Mouse (Mus musculus) liver, embryonic 12.5 days (tissue): ENCODE data around the gene Inpp5f. TPM values are rescaled to one million over a fixed set of nuclear protein-coding genes. Genes with fewer than 3 reads are reported as not detected.
"Not testable (repeated sequence)": the region's sequence is repeated elsewhere in the genome, so short reads cannot be mapped to it uniquely, and the experiment has no call there.

Experiments used
- ATAC-seq: fragments of 200-750 bp; cut with Nextera tagmentation; 2 replicates; pipeline ENCODE4 v1.8.0; 2017; ENCODE audit warnings: moderate number of reproducible peaks, mild to moderate bottlenecking, moderate library complexity
- H3K27ac ChIP-seq: fragments of 300-500 bp; sonication (generic); 2 replicates; pipeline ENCODE4 v1.5.1; 2016; ENCODE audit warnings: mild to moderate bottlenecking
- H3K27me3 ChIP-seq: fragments of 300-500 bp; sonication (generic); replicated peaks from 2 replicates; pipeline ENCODE4 v1.6.1; 2016; ENCODE audit warnings: mild to moderate bottlenecking, moderate library complexity
- H3K36me3 ChIP-seq: fragments of 300-500 bp; sonication (generic); 2 replicates; pipeline ENCODE4 v1.6.1; 2016; ENCODE audit warnings: mild to moderate bottlenecking, moderate library complexity
- H3K4me1 ChIP-seq: fragments of 300-500 bp; sonication (generic); 2 replicates; pipeline ENCODE4 v1.6.1; 2016
- H3K4me2 ChIP-seq: fragments of 300-500 bp; sonication (generic); 2 replicates; pipeline ENCODE4 v1.6.1; 2016; ENCODE audit warnings: mild to moderate bottlenecking, moderate library complexity
- H3K4me3 ChIP-seq: fragments of 300-500 bp; sonication (generic); 2 replicates; pipeline ENCODE4 v1.5.1; 2016; ENCODE audit warnings: mild to moderate bottlenecking, moderate library complexity
- H3K9ac ChIP-seq: fragments of 300-500 bp; sonication (generic); 2 replicates; pipeline ENCODE4 v1.6.1; 2016; ENCODE audit warnings: mild to moderate bottlenecking, moderate library complexity
- H3K9me3 ChIP-seq: fragments of 300-500 bp; sonication (generic); replicated peaks from 2 replicates; pipeline ENCODE4 v1.6.1; 2016; ENCODE audit warnings: mild to moderate bottlenecking, moderate library complexity
- WGBS: fragments of 180-500 bp; shearing (Covaris S2); methylation state at CpG from one replicate; pipeline ENCODE4 v1.1.7; 2016; ENCODE audit not compliant: insufficient replicate concordance; 5-methylcytosine and 5-hydroxymethylcytosine counted together
- polyA plus RNA-seq: library from polyadenylated mRNA; unstranded; fragments of >200 nt; fragmentation: Nextera tagmentation; extraction: Ambion mirVana; gene quantifications from 2 replicates; pipeline ENCODE4 v1.2.1, GENCODE M21; 2016

The Inpp5f gene
- polyA plus RNA-seq = 9.3 and 10.2 TPM in 2 replicates

GRCm38 (mm10) chr7:128610897-128611798 is at the start of gene Inpp5f:
Inpp5f (plus strand) TSS chr7:128611328.
- peak within 1 kb of the TSS; percentile 75 for H3K4me3 ChIP-seq
- H3K36me3 ChIP-seq = no peaks in the 10 kb centered on the region
- peak within 1 kb of the TSS; percentile 78 for H3K9ac ChIP-seq
- no peaks in the 10 kb centered on the region for H3K27me3 ChIP-seq
- H3K9me3 ChIP-seq = no peaks in the 10 kb centered on the region
- H3K4me2 ChIP-seq = peak within 1 kb of the TSS; percentile 93
- peaks cover 28% of the 10 kb centered on the region for H3K4me1 ChIP-seq
- 2% methylated on average over 67 of the region's 68 CpGs for WGBS
- ATAC-seq = peak; percentile 96
- H3K27ac ChIP-seq = peak within 1 kb of the TSS; percentile 80

GRCm38 (mm10) chr7:128563373-128563772 is 47.8 kb upstream of the Inpp5f start:
- Histone ChIP-seq H3K9me3 (no peaks in the 10 kb centered on the region), H3K27me3 (no peaks in the 10 kb centered on the region), H3K27ac (no peak overlapping the region), H3K9ac (no peak overlapping the region), H3K36me3 (no peaks in the 10 kb centered on the region), H3K4me3 (no peak overlapping the region), H3K4me2 (no peak overlapping the region), H3K4me1 (no peaks in the 10 kb centered on the region)
- no peak for ATAC-seq
- 29% methylated on average over 4 of the region's 4 CpGs for WGBS

- H3K27ac ChIP-seq = no peak overlapping the region
- no peaks in the 10 kb centered on the region for H3K36me3 ChIP-seq
- no peak overlapping the region for H3K9ac ChIP-seq
- H3K4me3 ChIP-seq = no peak overlapping the region
- no peak for ATAC-seq
- H3K4me2 ChIP-seq = no peak overlapping the region
- H3K4me1 ChIP-seq = peaks cover 8% of the 10 kb centered on the region; the same call in 1 of the 2 replicates
- no peaks in the 10 kb centered on the region for H3K9me3 ChIP-seq
- 59% methylated on average over 7 of the region's 7 CpGs for WGBS
- no peaks in the 10 kb centered on the region for H3K27me3 ChIP-seq
Observed at GRCm38 (mm10) chr7:128566311-128566710, 44.8 kb upstream of the Inpp5f start.

GRCm38 (mm10) chr7:128567561-128568244 is 43.4 kb upstream of the Inpp5f start:
- no peaks in the 10 kb centered on the region for H3K27me3 ChIP-seq
- no peak overlapping the region for H3K9ac ChIP-seq
- no peak for ATAC-seq
- H3K4me1 ChIP-seq = peaks cover 8% of the 10 kb centered on the region; the same call in 1 of the 2 replicates
- 78% methylated on average over 8 of the region's 8 CpGs for WGBS
- H3K9me3 ChIP-seq = no peaks in the 10 kb centered on the region
- H3K4me2 ChIP-seq = no peak overlapping the region
- H3K27ac ChIP-seq = no peak overlapping the region
- no peak overlapping the region for H3K4me3 ChIP-seq
- H3K36me3 ChIP-seq = no peaks in the 10 kb centered on the region

- not testable (repeated sequence) for H3K4me1 ChIP-seq, H3K9me3 ChIP-seq, H3K9ac ChIP-seq, H3K4me2 ChIP-seq, H3K36me3 ChIP-seq, H3K27me3 ChIP-seq, H3K27ac ChIP-seq, H3K4me3 ChIP-seq
- 74% methylated on average over 2 of the region's 2 CpGs for WGBS
- ATAC-seq = peak; percentile 47; the same call in 1 of the 2 replicates
Observed at GRCm38 (mm10) chr7:128569429-128569828, 41.7 kb upstream of the Inpp5f start.

GRCm38 (mm10) chr7:128569987-128570656 is 41.0 kb upstream of the Inpp5f start:
- 57% methylated on average over 8 of the region's 8 CpGs for WGBS
- H3K36me3 ChIP-seq = no peaks in the 10 kb centered on the region
- H3K9me3 ChIP-seq = no peaks in the 10 kb centered on the region
- no peak overlapping the region for H3K27ac ChIP-seq
- 0 out of 2 replicates have a peak, but pooled peaks cover 5% of the 10 kb centered on the region for H3K27me3 ChIP-seq
- no peak for ATAC-seq
- H3K4me2 ChIP-seq = no peak overlapping the region
- H3K4me1 ChIP-seq = peaks cover 8% of the 10 kb centered on the region; the same call in 1 of the 2 replicates
- H3K9ac ChIP-seq = no peak overlapping the region
- no peak overlapping the region for H3K4me3 ChIP-seq

GRCm38 (mm10) chr7:128570657-128571056 is 40.5 kb upstream of the Inpp5f start:
- not testable (repeated sequence) for H3K4me3 ChIP-seq, H3K9ac ChIP-seq, H3K9me3 ChIP-seq, H3K4me1 ChIP-seq, H3K4me2 ChIP-seq, H3K27me3 ChIP-seq, H3K27ac ChIP-seq, H3K36me3 ChIP-seq, ATAC-seq
- WGBS = 77% methylated on average over 7 of the region's 7 CpGs

GRCm38 (mm10) chr7:128572030-128572429 is 39.1 kb upstream of the Inpp5f start:
- whole genome bisulfite sequencing = 82% methylated on average over 4 of the region's 4 CpGs
- Histone ChIP-seq H3K9me3 (no peaks in the 10 kb centered on the region), H3K4me2 (no peak overlapping the region), H3K4me3 (no peak overlapping the region), H3K27ac (no peak overlapping the region), H3K4me1 (peaks cover 8% of the 10 kb centered on the region; the same call in 1 of the 2 replicates), H3K27me3 (0 out of 2 replicates have a peak, but pooled peaks cover 5% of the 10 kb centered on the region), H3K36me3 (no peaks in the 10 kb centered on the region), H3K9ac (no peak overlapping the region)
- no peak for ATAC-seq

- Histone ChIP-seq H3K36me3 (no peaks in the 10 kb centered on the region), H3K4me2 (no peak overlapping the region), H3K4me3 (no peak overlapping the region), H3K27ac (no peak overlapping the region), H3K4me1 (peaks cover 17% of the 10 kb centered on the region), H3K9ac (no peak overlapping the region), H3K9me3 (no peaks in the 10 kb centered on the region), H3K27me3 (0 out of 2 replicates have a peak, but pooled peaks cover 5% of the 10 kb centered on the region)
- 75% methylated on average over 5 of the region's 5 CpGs for WGBS
- no peak for ATAC-seq
Observed at GRCm38 (mm10) chr7:128575211-128575610, 35.9 kb upstream of the Inpp5f start.

GRCm38 (mm10) chr7:128575794-128576193 is 35.3 kb upstream of the Inpp5f start:
- 0 out of 2 replicates have a peak, but pooled peaks cover 5% of the 10 kb centered on the region for H3K27me3 ChIP-seq
- ATAC-seq = no peak
- H3K27ac ChIP-seq = no peak overlapping the region
- no peak overlapping the region for H3K9ac ChIP-seq
- no peaks in the 10 kb centered on the region for H3K36me3 ChIP-seq
- no peak overlapping the region for H3K4me3 ChIP-seq
- no peak overlapping the region for H3K4me2 ChIP-seq
- peaks cover 20% of the 10 kb centered on the region for H3K4me1 ChIP-seq
- WGBS = 66% methylated on average over 2 of the region's 2 CpGs
- H3K9me3 ChIP-seq = no peaks in the 10 kb centered on the region

GRCm38 (mm10) chr7:128577607-128578006 is 33.5 kb upstream of the Inpp5f start:
- no peak for ATAC-seq
- Histone ChIP-seq H3K4me1 (peaks cover 27% of the 10 kb centered on the region), H3K9ac (no peak overlapping the region), H3K4me3 (no peak overlapping the region), H3K9me3 (no peaks in the 10 kb centered on the region), H3K27me3 (0 out of 2 replicates have a peak, but pooled peaks cover 5% of the 10 kb centered on the region), H3K4me2 (no peak overlapping the region), H3K36me3 (no peaks in the 10 kb centered on the region), H3K27ac (no peak overlapping the region)
- WGBS = 62% methylated on average over 1 of the region's 1 CpGs
